Mouse (Mus musculus) liver, embryonic 15.5 days (tissue): ENCODE data around the gene Prickle2. TPM values are rescaled to one million over a fixed set of nuclear protein-coding genes. Genes with fewer than 3 reads are reported as not detected.

ENCODE experiments used
- ATAC-seq: fragments of 200-750 bp; cut with Nextera tagmentation; 2 replicates; pipeline ENCODE4 v1.8.0; 2017; ENCODE audit warnings: moderate number of reproducible peaks, mild to moderate bottlenecking, moderate library complexity; ENCODE audit not compliant: insufficient read depth
- H3K27ac ChIP-seq: fragments of 300-500 bp; sonication (generic); replicated peaks from 2 replicates; pipeline ENCODE4 v1.5.1; 2015; ENCODE audit warnings: mild to moderate bottlenecking, inconsistent platforms
- H3K27me3 ChIP-seq: fragments of 300-500 bp; sonication (generic); 2 replicates; pipeline ENCODE4 v1.6.1; 2015; ENCODE audit warnings: mild to moderate bottlenecking, inconsistent platforms
- H3K36me3 ChIP-seq: fragments of 300-500 bp; sonication (generic); replicated peaks from 2 replicates; pipeline ENCODE4 v1.6.1; 2015; ENCODE audit warnings: moderate library complexity, mild to moderate bottlenecking, inconsistent platforms
- H3K4me1 ChIP-seq: fragments of 300-500 bp; sonication (generic); replicated peaks from 2 replicates; pipeline ENCODE4 v1.6.1; 2015; ENCODE audit warnings: inconsistent platforms
- H3K4me2 ChIP-seq: fragments of 300-500 bp; sonication (generic); 2 replicates; pipeline ENCODE4 v1.6.1; 2015; ENCODE audit warnings: moderate library complexity, mild to moderate bottlenecking, inconsistent platforms
- H3K4me3 ChIP-seq: fragments of 300-500 bp; sonication (generic); replicated peaks from 2 replicates; pipeline ENCODE4 v1.5.1; 2015; ENCODE audit warnings: mild to moderate bottlenecking, inconsistent platforms
- H3K9ac ChIP-seq: fragments of 300-500 bp; sonication (generic); 2 replicates; pipeline ENCODE4 v1.6.1; 2015; ENCODE audit warnings: moderate library complexity, mild to moderate bottlenecking, inconsistent platforms
- H3K9me3 ChIP-seq: fragments of 300-500 bp; sonication (generic); replicated peaks from 2 replicates; pipeline ENCODE4 v1.6.1; 2016; ENCODE audit warnings: inconsistent platforms
- WGBS: fragments of 180-500 bp; shearing (Covaris S2); methylation state at CpG from one replicate; pipeline ENCODE4 v1.1.7; 2015; ENCODE audit warnings: mixed read lengths; ENCODE audit not compliant: insufficient replicate concordance; 5-methylcytosine and 5-hydroxymethylcytosine counted together
- polyA plus RNA-seq: library from polyadenylated mRNA; unstranded; fragments of >200 nt; fragmentation: Nextera tagmentation; extraction: Ambion mirVana; gene quantifications from 2 replicates; pipeline ENCODE4 v1.2.1, GENCODE M21; 2015

The Prickle2 gene
- 0.33 and 0.37 TPM in 2 replicates for polyA plus RNA-seq

DNA sequence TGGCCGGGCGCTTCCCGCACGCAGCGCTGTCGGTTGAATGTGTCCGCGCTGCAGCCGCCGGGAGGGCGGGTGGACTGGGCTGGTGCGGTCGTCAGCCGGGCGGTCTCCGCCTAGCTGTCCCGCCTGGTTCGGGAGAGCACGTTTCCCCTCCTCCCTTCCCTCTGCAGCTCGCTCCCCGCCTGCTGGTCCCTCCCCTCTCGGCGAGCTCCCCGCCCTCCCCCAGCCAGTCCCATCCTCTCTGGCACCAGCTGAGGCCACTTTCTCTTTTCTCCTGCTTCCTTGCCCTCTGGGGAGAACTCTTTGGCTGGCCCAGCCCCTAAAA lies at the start of gene Prickle2:
Prickle2 (minus strand) TSS at position 11 of the 322 bp plus-strand sequence.
- Histone ChIP-seq H3K4me3 (peak within 1 kb of the TSS; percentile 49), H3K4me2 (peak within 1 kb of the TSS; percentile 72), H3K27me3 (peaks cover 36% of the 10 kb centered on the region), H3K4me1 (no peaks in the 10 kb centered on the region), H3K27ac (no peak within 1 kb of the TSS), H3K36me3 (no peaks in the 10 kb centered on the region), H3K9me3 (no peaks in the 10 kb centered on the region), H3K9ac (no peak within 1 kb of the TSS)
- peak; percentile 47; the same call in 1 of the 2 replicates for ATAC-seq
- 2% methylated on average over 22 of the region's 24 CpGs for WGBS

DNA sequence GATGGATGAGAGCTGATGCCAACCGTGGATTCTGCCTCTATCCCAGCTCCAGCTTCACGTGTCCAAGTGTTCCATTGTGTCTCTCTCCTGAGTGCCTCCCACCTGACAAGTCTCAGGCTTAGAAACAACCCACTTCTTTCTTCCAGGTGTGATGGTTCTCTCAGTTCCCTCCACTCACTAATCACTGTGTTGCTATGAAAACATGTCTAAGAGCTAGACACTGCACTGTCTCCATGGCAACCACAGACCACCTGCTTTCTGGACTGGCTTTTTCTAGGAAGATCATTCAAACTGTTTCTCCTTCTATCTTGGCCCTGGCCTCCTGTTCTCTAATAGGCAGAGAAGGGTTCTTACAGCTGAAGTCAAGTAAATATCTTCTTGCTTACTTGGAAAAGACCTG lies 46.8 kb upstream of the Prickle2 start:
- 71% methylated on average over 2 of the region's 2 CpGs for WGBS
- ATAC-seq = no peak
- Histone ChIP-seq H3K4me1 (no peaks in the 10 kb centered on the region), H3K9ac (no peak overlapping the region), H3K4me2 (no peak overlapping the region), H3K4me3 (no peak overlapping the region), H3K27me3 (no peaks in the 10 kb centered on the region), H3K9me3 (no peaks in the 10 kb centered on the region), H3K36me3 (no peaks in the 10 kb centered on the region), H3K27ac (no peak overlapping the region)

DNA sequence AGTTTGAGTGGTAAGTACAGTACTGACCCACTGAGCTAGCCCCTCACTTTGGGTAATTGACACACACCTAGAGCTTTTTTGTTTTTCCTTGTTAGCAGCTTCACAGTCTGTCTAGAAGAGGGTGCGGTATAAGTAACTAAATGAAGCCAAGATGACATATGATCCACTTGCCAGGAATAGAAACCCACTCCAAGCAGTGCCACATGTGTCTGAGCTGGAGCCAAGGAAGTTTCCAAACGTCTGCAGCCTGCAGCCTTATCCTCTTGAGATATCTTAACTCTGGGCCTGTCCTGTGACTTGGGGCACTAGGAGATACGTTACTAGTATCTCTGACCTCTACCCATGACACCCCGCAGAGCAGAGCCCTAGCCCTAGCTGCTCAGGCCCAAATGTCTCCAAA lies 43.5 kb upstream of the Prickle2 start:
- H3K27me3 ChIP-seq = no peaks in the 10 kb centered on the region
- no peaks in the 10 kb centered on the region for H3K4me1 ChIP-seq
- no peaks in the 10 kb centered on the region for H3K9me3 ChIP-seq
- no peaks in the 10 kb centered on the region for H3K36me3 ChIP-seq
- WGBS = 46% methylated on average over 4 of the region's 4 CpGs
- no peak overlapping the region for H3K4me2 ChIP-seq
- no peak for ATAC-seq
- H3K27ac ChIP-seq = no peak overlapping the region
- H3K4me3 ChIP-seq = no peak overlapping the region
- H3K9ac ChIP-seq = no peak overlapping the region

DNA sequence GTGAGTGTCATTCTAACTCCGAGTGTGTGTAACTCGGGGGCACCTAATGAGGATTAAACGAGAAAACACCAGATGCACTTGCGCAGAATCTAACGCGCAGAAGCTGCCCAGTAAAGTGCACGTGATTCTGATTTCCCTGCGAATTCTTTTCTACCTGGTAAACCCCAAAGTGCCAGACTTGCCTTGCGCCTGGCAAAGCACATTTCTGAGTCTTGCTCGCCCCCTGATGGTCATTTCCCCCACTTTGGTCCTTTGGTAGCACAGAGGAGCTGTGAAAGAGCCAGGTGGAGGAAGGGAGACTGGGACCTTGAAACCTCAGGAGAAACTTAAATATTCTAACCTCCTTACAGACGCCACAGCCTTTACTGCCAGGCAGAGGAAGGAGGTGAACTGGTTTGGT lies 37.6 kb upstream of the Prickle2 start:
- Histone ChIP-seq H3K4me2 (no peak overlapping the region), H3K9ac (no peak overlapping the region), H3K4me1 (no peaks in the 10 kb centered on the region), H3K27me3 (no peaks in the 10 kb centered on the region), H3K4me3 (no peak overlapping the region), H3K9me3 (no peaks in the 10 kb centered on the region), H3K27ac (no peak overlapping the region), H3K36me3 (no peaks in the 10 kb centered on the region)
- no peak for ATAC-seq
- WGBS = 18% methylated on average over 11 of the region's 11 CpGs

DNA sequence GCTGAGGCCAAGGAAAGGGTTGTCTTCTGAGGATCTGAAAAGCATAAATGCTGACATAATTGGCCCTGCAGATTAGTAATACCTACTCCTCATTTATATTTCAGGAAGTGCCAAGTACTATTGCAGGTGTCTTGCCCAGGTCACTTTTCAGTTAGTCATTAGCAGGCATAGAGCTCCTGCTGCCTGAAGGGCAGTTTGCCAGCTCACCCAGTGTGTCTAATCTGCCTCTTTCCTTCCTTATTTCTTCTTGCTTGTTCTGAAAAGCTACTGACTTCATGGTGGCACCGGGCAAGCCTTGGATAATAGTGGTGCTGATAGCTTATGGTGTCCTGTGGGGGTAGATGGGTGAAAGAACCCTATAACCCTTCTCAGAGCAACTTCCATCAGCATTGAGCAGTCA lies 31.2 kb upstream of the Prickle2 start:
- H3K4me2 ChIP-seq = no peak overlapping the region

DNA sequence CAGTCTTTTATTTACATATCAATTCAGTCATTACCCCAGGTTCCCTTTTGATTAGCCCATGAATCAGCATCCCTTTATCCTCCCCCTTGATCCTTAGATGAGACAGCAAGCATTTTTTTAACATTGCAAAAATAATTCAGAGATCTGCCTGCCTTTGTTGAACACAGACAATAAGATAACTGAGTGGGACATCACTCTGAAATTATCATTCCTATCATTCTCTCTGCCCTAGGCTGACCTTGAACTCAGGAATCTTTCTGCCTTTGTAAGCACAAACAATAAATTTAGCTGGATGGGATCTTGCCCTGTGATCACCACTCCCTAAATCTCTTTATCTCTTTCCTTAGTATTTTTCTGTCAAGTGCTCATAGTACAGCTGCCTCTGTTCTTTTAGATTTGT lies 27.7 kb upstream of the Prickle2 start:
- no peak overlapping the region for H3K27ac ChIP-seq
- H3K4me3 ChIP-seq = no peak overlapping the region
- H3K4me2 ChIP-seq = no peak overlapping the region
- no peaks in the 10 kb centered on the region for H3K27me3 ChIP-seq
- H3K9me3 ChIP-seq = no peaks in the 10 kb centered on the region
- no peak for ATAC-seq
- H3K9ac ChIP-seq = no peak overlapping the region
- no peaks in the 10 kb centered on the region for H3K4me1 ChIP-seq
- no peaks in the 10 kb centered on the region for H3K36me3 ChIP-seq

More for the DNA sequence above, 31.2 kb upstream of the Prickle2 start:
- H3K4me3 ChIP-seq = no peak overlapping the region
- H3K9me3 ChIP-seq = no peaks in the 10 kb centered on the region
- no peaks in the 10 kb centered on the region for H3K4me1 ChIP-seq
- no peaks in the 10 kb centered on the region for H3K27me3 ChIP-seq
- WGBS = 47% methylated on average over 1 of the region's 1 CpGs
- no peak overlapping the region for H3K9ac ChIP-seq
- H3K36me3 ChIP-seq = no peaks in the 10 kb centered on the region
- no peak overlapping the region for H3K27ac ChIP-seq
- ATAC-seq = no peak

DNA sequence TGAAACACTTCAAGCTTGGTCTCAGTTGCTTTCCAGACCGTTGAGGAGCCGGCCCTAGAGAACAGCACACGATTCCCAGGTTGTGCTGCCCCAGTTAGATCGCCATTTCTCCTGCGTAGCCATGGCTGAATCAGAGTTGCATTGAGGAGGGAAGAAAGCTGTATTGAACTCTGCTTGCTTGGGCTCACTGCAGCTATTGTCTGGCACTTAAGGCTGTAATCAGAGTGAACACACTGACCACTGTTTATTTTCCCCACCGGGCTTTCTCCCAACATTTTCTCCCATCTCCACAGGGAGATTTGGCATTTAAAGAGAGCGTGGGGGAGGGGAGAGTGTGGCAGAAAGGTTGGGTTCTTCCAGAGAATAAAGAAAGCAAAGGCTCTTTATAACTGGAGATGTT lies 22.6 kb upstream of the Prickle2 start:
- 29% methylated on average over 7 of the region's 7 CpGs for WGBS
- Histone ChIP-seq H3K4me2 (no peak overlapping the region), H3K9me3 (no peaks in the 10 kb centered on the region), H3K9ac (no peak overlapping the region), H3K4me1 (no peaks in the 10 kb centered on the region), H3K27me3 (no peaks in the 10 kb centered on the region), H3K36me3 (no peaks in the 10 kb centered on the region), H3K4me3 (no peak overlapping the region), H3K27ac (no peak overlapping the region)
- no peak for ATAC-seq

DNA sequence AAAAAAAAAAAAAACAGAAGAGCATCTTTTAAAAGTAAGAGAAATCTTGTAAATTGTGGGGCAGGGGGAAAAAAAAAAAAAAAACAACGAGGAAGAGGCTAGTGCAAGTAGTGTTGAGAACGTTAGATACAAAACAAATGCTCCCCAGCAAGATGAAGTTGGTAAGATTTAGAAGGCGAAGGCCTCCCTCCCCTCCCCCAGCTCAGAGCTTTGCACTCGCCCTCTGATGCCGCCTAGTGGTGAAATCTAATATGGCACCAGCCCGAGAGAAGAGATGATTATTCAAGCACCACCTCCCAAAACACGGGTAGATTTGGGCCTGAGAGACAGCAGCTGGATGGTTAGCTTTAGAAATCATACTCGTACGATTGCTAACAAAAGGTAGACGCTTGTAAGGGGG lies 22.1 kb upstream of the Prickle2 start:
- WGBS = 4% methylated on average over 10 of the region's 10 CpGs
- H3K4me2 ChIP-seq = no peak overlapping the region
- H3K9ac ChIP-seq = no peak overlapping the region

DNA sequence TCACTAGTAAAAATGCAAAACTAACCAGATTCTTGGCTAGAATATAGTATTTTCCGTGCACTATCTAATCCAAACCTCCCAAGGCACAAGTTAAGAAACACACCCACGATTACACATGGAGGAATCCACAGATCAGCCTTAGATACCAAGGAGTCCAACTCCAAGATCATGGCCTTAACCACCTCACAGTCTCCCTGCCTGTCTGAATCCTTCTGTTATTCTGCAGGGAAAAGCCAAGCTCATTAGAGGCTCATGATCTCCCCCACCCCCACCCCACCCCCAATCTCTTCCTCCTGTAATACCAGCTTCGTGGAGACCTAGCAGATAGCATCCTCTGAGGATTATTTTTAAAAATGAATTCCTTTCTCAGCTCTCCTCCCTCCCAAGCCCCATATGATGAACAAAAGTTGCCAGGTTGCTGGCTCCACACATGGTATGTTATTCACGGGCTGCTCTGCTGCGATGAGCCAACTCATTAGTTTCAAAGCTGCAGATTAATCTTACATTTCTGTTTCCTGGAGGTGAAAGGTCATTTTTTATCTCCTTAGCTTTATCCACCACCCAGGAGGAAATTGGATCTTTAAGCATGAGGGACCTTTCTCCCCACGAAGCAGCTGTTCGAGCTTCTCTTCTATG lies 21.5 kb upstream of the Prickle2 start:
- H3K4me3 ChIP-seq = no peak overlapping the region
- WGBS = 20% methylated on average over 7 of the region's 7 CpGs
- H3K4me1 ChIP-seq = no peaks in the 10 kb centered on the region
- ATAC-seq = no peak
- H3K36me3 ChIP-seq = no peaks in the 10 kb centered on the region
- no peak overlapping the region for H3K27ac ChIP-seq
- H3K4me2 ChIP-seq = no peak overlapping the region
- no peaks in the 10 kb centered on the region for H3K27me3 ChIP-seq
- no peak overlapping the region for H3K9ac ChIP-seq
- no peaks in the 10 kb centered on the region for H3K9me3 ChIP-seq

More for the DNA sequence above, 22.1 kb upstream of the Prickle2 start:
- Histone ChIP-seq H3K9me3 (no peaks in the 10 kb centered on the region), H3K27me3 (no peaks in the 10 kb centered on the region), H3K36me3 (no peaks in the 10 kb centered on the region), H3K4me1 (no peaks in the 10 kb centered on the region), H3K27ac (no peak overlapping the region), H3K4me3 (no peak overlapping the region)
- no peak for ATAC-seq

DNA sequence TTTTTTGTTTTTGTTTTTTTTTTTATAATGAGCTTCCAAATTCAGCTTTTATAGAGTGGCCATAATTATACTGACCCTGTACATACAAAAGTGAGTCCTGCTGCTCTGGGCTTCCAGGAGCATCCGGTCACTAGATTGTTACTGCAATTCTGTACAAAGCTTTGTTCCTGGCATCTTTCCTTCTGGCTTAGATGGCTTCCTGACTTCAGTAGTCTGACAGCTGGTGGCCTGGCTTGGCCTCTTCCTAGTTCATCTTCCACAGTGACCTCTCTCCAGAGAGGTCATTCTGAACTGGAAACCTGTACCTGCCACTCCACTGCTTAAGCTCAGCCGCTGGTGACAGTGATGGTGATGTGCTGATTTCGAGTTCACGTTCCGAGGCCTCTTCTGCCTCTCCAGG lies 20.2 kb upstream of the Prickle2 start:
- no peaks in the 10 kb centered on the region for H3K9me3 ChIP-seq
- H3K4me3 ChIP-seq = no peak overlapping the region
- H3K4me1 ChIP-seq = no peaks in the 10 kb centered on the region
- no peak overlapping the region for H3K9ac ChIP-seq
- no peak overlapping the region for H3K27ac ChIP-seq
- 60% methylated on average over 5 of the region's 5 CpGs for WGBS
- no peak for ATAC-seq
- H3K36me3 ChIP-seq = no peaks in the 10 kb centered on the region
- no peak overlapping the region for H3K4me2 ChIP-seq
- H3K27me3 ChIP-seq = no peaks in the 10 kb centered on the region

DNA sequence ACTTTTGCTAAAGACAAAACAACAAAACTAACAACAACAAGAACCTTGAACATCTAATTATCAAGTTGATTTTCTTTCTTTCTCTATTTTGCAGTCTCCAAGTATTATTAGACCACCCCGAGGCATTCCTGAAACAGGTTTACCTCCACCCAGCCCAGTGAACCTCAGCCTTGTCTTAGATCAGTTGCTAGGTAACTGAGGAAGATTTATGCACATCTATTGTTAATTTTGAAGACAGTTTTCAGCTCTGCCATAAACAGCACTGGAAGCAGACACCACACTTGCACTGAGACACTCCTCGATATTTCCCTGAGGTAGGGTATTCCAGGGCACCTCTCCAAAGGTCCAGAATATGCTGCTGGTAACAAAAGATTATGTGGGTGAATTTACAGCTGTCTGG lies 18.4 kb upstream of the Prickle2 start:
- H3K4me1 ChIP-seq = no peaks in the 10 kb centered on the region
- no peak for ATAC-seq
- no peaks in the 10 kb centered on the region for H3K36me3 ChIP-seq
- 47% methylated on average over 2 of the region's 2 CpGs for WGBS
- no peak overlapping the region for H3K9ac ChIP-seq
- H3K27me3 ChIP-seq = no peaks in the 10 kb centered on the region
- H3K4me3 ChIP-seq = no peak overlapping the region
- no peaks in the 10 kb centered on the region for H3K9me3 ChIP-seq
- H3K27ac ChIP-seq = no peak overlapping the region
- no peak overlapping the region for H3K4me2 ChIP-seq

DNA sequence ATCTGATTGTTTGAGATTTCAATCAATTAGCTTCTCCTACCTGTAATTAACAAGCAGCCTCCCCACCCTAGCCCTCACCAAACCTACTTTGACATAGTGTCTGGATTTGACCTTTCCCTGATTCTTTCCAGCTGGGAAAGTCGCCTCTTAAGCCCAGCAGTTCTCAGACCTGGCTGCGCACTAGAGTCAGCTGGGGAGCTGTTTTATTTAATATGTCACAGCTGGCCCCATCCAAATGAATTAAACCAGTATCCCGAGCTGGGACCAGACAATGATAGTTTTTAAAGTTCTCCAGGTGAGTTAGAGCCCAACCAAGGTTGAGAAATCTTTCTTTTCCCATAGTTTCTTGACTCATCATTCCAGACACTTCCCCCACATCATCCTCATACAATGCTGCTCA lies 9.9 kb upstream of the Prickle2 start:
- Histone ChIP-seq H3K27me3 (no peaks in the 10 kb centered on the region), H3K4me3 (no peak overlapping the region), H3K4me2 (no peak overlapping the region), H3K9ac (no peak overlapping the region), H3K27ac (no peak overlapping the region), H3K36me3 (no peaks in the 10 kb centered on the region), H3K9me3 (no peaks in the 10 kb centered on the region), H3K4me1 (no peaks in the 10 kb centered on the region)
- no peak for ATAC-seq
- WGBS = 38% methylated on average over 3 of the region's 3 CpGs
